Mouse (Mus musculus): ENCODE results near the gene Casc4.

GRCm38 (mm10) chr2:121867051-121867928 lies 520 bp downstream of the Casc4 start:
- TF ChIP-seq CTCF (IDR thresholded peaks at IDR 0.05; ENCODE audit: borderline replicate concordance, insufficient read depth, low read length) (no peak), POLR2A (IDR thresholded peaks at IDR 0.05; ENCODE audit: low read depth, low read length) (no peak)
